Mouse (Mus musculus) neural tube, embryonic 15.5 days (tissue): Measurements from ENCODE around the gene Hist2h2aa2. TPM values are rescaled to one million over a fixed set of nuclear protein-coding genes. Genes with fewer than 3 reads are reported as not detected.
"Not testable (repeated sequence)": the region's sequence is repeated elsewhere in the genome, so short reads cannot be mapped to it uniquely, and the experiment has no call there.

Experiments
- ATAC-seq: fragments of 200-750 bp; cut with Nextera tagmentation; 2 replicates; pipeline ENCODE4 v1.8.0; 2017; ENCODE audit warnings: mild to moderate bottlenecking, moderate TSS enrichment, moderate library complexity; ENCODE audit not compliant: low FRiP score
- H3K27ac ChIP-seq: fragments of 300-500 bp; sonication (generic); replicated peaks from 2 replicates; pipeline ENCODE4 v1.5.1; 2015; ENCODE audit warnings: mild to moderate bottlenecking, inconsistent platforms
- H3K27me3 ChIP-seq: fragments of 300-500 bp; sonication (generic); replicated peaks from 2 replicates; pipeline ENCODE4 v1.6.1; 2015; ENCODE audit warnings: inconsistent platforms
- H3K36me3 ChIP-seq: fragments of 300-500 bp; sonication (generic); 2 replicates; pipeline ENCODE4 v1.6.1; 2015; ENCODE audit warnings: inconsistent platforms
- H3K4me1 ChIP-seq: fragments of 300-500 bp; sonication (generic); 2 replicates; pipeline ENCODE4 v1.6.1; 2015; ENCODE audit warnings: inconsistent platforms
- H3K4me2 ChIP-seq: fragments of 300-500 bp; sonication (generic); 2 replicates; pipeline ENCODE4 v1.6.1; 2015; ENCODE audit warnings: inconsistent platforms, mild to moderate bottlenecking, moderate library complexity
- H3K4me3 ChIP-seq: fragments of 300-500 bp; sonication (generic); replicated peaks from 2 replicates; pipeline ENCODE4 v1.5.1; 2015; ENCODE audit warnings: mild to moderate bottlenecking, inconsistent platforms
- H3K9ac ChIP-seq: fragments of 300-500 bp; sonication (generic); replicated peaks from 2 replicates; pipeline ENCODE4 v1.6.1; 2015; ENCODE audit warnings: mild to moderate bottlenecking, inconsistent platforms
- H3K9me3 ChIP-seq: fragments of 300-500 bp; sonication (generic); replicated peaks from 2 replicates; pipeline ENCODE4 v1.6.1; 2016; ENCODE audit warnings: inconsistent platforms
- WGBS: fragments of 180-500 bp; shearing (Covaris S2); methylation state at CpG from one replicate; pipeline ENCODE4 v1.1.7; 2015; ENCODE audit warnings: mixed read lengths; 5-methylcytosine and 5-hydroxymethylcytosine counted together
- polyA plus RNA-seq: library from polyadenylated mRNA; unstranded; fragments of >200 nt; fragmentation: Nextera tagmentation; extraction: Ambion mirVana; gene quantifications from 2 replicates; pipeline ENCODE4 v1.2.1, GENCODE M21; 2015

Hist2h2aa2 gene
- polyA plus RNA-seq, 1 experiment from 2014 or later, result 32.3 TPM

GRCm38 (mm10) chr3:96255926-96256593 lies 16.0 kb upstream of the Hist2h2aa2 start:
- ATAC-seq, result no peak
- H3K9me3 ChIP-seq, result no peaks in the 10 kb centered on the region
- H3K4me1 ChIP-seq, result no peaks in the 10 kb centered on the region
- no peaks in the 10 kb centered on the region for H3K27me3 ChIP-seq
- WGBS, result 83% methylated on average over 5 of the region's 5 CpGs
- no peak overlapping the region for H3K4me3 ChIP-seq
- H3K36me3 ChIP-seq, result no peaks in the 10 kb centered on the region
- no peak overlapping the region for H3K27ac ChIP-seq
- no peak overlapping the region for H3K9ac ChIP-seq
- no peak overlapping the region for H3K4me2 ChIP-seq

GRCm38 (mm10) chr3:96254683-96255355 lies 14.7 kb upstream of the Hist2h2aa2 start:
- no peaks in the 10 kb centered on the region for H3K27me3 ChIP-seq
- H3K4me3 ChIP-seq, result no peak overlapping the region
- H3K9me3 ChIP-seq, result no peaks in the 10 kb centered on the region
- H3K9ac ChIP-seq, result no peak overlapping the region
- 46% methylated on average over 10 of the region's 10 CpGs for WGBS
- H3K4me1 ChIP-seq, result no peaks in the 10 kb centered on the region
- H3K4me2 ChIP-seq, result no peak overlapping the region
- no peak for ATAC-seq
- H3K27ac ChIP-seq, result no peak overlapping the region
- H3K36me3 ChIP-seq, result no peaks in the 10 kb centered on the region

DNA sequence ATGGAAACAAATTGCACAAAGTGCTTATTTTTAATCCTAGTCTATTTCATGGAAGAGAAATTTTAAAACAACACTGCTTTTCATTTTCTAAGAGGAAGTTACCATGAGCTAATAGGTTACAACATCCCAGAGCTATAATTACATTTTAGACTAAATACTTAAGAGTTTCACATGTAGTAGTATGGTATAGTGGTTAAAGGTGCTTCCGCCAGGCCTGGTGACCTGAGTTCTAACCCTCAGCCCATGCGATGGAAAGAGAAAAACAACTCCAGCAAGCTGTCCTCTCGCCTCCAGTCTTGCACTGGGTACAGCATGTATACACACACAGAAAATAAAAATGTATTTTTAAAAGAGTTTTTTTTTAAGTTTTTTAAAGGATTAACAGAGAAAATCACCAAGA lies 11.7 kb upstream of the Hist2h2aa2 start:
- no peak overlapping the region for H3K9ac ChIP-seq
- no peaks in the 10 kb centered on the region for H3K27me3 ChIP-seq
- ATAC-seq, result no peak
- no peaks in the 10 kb centered on the region for H3K9me3 ChIP-seq
- WGBS, result 95% methylated on average over 3 of the region's 3 CpGs
- H3K4me1 ChIP-seq, result peaks cover 5% of the 10 kb centered on the region
- H3K27ac ChIP-seq, result no peak overlapping the region
- H3K36me3 ChIP-seq, result no peaks in the 10 kb centered on the region
- no peak overlapping the region for H3K4me2 ChIP-seq
- no peak overlapping the region for H3K4me3 ChIP-seq

DNA sequence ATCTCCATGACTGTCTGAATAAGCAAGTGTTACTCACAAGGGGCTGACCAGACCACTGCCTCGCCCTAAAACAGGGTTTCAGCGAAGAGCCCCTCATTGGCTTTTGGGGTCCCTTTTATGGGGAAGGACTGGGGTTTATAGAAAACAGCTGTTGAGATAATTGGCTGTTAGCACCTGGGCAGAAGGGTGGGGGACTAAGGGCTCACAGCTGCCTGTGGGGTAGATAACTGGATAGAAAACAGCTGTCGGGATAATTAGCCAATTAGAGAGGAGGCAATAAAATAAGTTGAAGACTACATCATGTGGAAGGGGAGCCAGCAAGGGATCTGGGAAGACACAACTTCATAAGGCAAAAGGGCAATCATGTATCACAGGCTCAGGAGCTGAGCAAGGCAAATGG lies 10.8 kb upstream of the Hist2h2aa2 start:
- peaks cover 5% of the 10 kb centered on the region for H3K4me1 ChIP-seq
- no peak for ATAC-seq
- no peak overlapping the region for H3K4me2 ChIP-seq
- no peak overlapping the region for H3K4me3 ChIP-seq
- H3K36me3 ChIP-seq, result no peaks in the 10 kb centered on the region
- WGBS, result 58% methylated on average over 3 of the region's 3 CpGs
- no peak overlapping the region for H3K9ac ChIP-seq
- no peak overlapping the region for H3K27ac ChIP-seq
- H3K9me3 ChIP-seq, result no peaks in the 10 kb centered on the region
- no peaks in the 10 kb centered on the region for H3K27me3 ChIP-seq

GRCm38 (mm10) chr3:96249034-96249345 lies 8.9 kb upstream of the Hist2h2aa2 start:
- Histone ChIP-seq H3K27ac (no peak overlapping the region), H3K27me3 (no peaks in the 10 kb centered on the region), H3K4me3 (no peak overlapping the region), H3K36me3 (no peaks in the 10 kb centered on the region), H3K9me3 (no peaks in the 10 kb centered on the region), H3K4me2 (0 out of 2 replicates have a peak overlapping the region, but pooled peaks have one; percentile 50), H3K4me1 (peaks cover 13% of the 10 kb centered on the region), H3K9ac (no peak overlapping the region)
- 50% methylated on average over 4 of the region's 4 CpGs for WGBS
- ATAC-seq, result no peak

DNA sequence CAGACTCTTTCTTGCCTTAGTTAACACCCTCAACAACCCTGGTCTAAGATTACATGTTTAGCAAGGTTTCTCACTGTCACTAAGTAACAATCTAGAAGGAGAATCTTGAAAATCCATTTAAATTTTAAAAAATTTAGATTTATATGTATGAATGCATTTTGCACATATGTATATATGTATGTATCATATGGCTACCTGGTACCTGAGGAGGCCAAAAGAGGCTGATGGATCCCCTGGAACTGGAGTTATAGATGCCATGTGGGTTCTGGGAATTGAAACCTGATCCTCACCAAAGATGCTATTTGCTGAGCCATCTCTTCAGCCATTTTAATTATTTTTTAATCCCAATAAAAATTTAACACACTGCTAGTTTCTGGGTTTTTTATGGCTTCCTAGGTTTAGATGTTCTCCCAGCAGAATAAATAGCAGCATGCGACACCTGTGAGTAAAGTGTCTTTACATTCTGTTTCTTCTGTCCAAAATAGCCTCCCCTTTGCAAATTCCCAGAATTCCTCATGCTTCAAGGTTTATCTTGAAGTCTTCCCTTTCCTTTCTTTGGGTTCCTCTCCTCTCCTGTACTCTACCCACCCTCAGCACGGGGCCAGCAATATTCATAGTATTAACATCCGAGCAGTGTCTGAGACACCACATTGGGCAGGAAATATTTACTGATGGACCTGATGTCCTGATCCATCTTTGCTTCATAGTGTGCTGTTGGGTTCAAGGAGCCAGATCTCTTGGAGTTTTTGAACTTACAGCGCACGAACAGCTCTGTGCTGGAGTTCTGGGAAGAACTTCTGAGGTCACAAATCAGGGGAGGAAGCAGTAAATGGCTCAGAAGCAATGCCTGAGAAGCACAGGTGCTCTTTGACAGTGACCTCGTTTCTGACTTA lies 8.3 kb upstream of the Hist2h2aa2 start:
- Histone ChIP-seq H3K9ac (no peak overlapping the region), H3K9me3 (no peaks in the 10 kb centered on the region), H3K4me1 (peaks cover 18% of the 10 kb centered on the region), H3K27me3 (no peaks in the 10 kb centered on the region), H3K4me3 (no peak overlapping the region), H3K36me3 (no peaks in the 10 kb centered on the region), H3K4me2 (peak overlapping the region; percentile 50), H3K27ac (no peak overlapping the region)
- ATAC-seq, result no peak
- WGBS, result 48% methylated on average over 6 of the region's 6 CpGs

DNA sequence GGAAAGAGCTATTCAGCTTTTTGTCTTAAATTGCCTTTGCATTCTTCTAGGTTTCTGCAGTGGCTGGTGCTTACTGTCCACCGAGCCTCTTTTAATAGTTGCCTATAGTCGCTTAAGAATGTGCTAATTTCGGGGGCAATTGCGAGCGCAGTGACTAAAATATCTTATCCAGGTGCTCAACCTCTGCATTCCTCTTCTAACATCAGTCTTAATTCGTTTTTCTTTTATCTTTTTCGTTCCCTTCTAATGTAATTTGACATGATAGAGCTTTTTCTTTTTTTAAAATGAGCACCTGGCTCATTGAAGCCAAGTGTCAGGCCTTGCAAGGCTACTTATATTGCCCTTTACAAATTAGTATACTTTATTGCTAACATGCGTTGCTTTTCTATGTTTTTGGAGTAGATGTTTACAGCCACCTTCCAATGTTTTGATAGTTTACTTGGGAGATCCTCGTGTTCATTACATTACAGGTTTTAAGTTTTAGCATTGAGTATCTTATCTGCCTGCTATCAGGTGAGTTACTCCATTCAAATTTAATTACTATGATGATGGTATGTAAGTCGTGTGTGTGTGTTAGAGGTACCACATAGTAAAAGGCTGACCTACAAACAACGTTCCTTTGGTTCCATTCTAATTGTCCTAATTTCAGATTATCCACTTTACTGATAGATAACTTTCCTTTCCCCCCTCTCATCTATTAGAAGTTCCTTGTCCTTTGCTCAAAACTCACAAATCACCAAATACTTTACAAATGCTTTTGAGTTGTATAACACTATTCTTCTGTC lies 7.5 kb upstream of the Hist2h2aa2 start:
- H3K9ac ChIP-seq, result 0 out of 2 replicates have a peak overlapping the region, but pooled peaks have one; percentile 2
- 7% methylated on average over 11 of the region's 11 CpGs for WGBS

DNA sequence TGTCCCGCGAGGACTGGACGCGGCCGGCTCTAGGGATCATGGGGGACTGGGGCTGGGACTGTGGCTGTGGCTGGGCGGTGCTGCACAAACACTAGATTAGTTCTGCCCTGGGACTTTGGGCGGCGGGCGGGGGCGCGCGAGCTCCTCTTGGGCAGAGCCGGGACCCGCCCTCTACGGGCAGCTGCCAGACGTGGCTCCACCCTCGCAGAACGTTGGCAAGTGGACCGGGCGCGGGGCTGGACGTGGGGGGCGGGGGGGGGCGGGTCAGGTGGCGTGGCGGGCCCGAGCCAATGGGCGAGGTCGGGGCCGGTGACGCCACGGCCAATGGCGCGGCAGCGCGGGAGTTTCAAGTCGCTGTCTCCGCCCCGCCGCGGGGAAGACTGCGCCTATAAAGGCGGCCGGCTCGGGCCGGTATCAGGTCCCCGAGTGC lies 6.4 kb upstream of the Hist2h2aa2 start, which contains the start of gene Hist2h3c1:
Hist2h3c1 (plus strand) TSS at position 259 of the 430 bp plus-strand sequence.
- Histone ChIP-seq H3K9ac (0 out of 2 replicates have a peak within 1 kb of the TSS, but pooled peaks have one; percentile 2), H3K4me2 (peak within 1 kb of the TSS; percentile 50), H3K4me3 (peak within 1 kb of the TSS; percentile 34), H3K4me1 (peaks cover 18% of the 10 kb centered on the region), H3K27ac (peak within 1 kb of the TSS; percentile 72; the same call in 1 of the 2 replicates)
- peak; percentile 89 for ATAC-seq
- H3K9me3 ChIP-seq, H3K27me3 ChIP-seq, H3K36me3 ChIP-seq: not testable (repeated sequence)
- no CpG with 5 or more reads among the region's 47 CpGs for WGBS

More for the DNA sequence above, 7.5 kb upstream of the Hist2h2aa2 start:
- H3K27ac ChIP-seq, result no peak overlapping the region
- H3K36me3 ChIP-seq, result no peaks in the 10 kb centered on the region
- H3K4me1 ChIP-seq, result peaks cover 18% of the 10 kb centered on the region
- no peak for ATAC-seq
- no peaks in the 10 kb centered on the region for H3K9me3 ChIP-seq
- peak overlapping the region; percentile 23; the same call in 1 of the 2 replicates for H3K4me3 ChIP-seq
- H3K27me3 ChIP-seq, result no peaks in the 10 kb centered on the region
- peak overlapping the region; percentile 50 for H3K4me2 ChIP-seq

DNA sequence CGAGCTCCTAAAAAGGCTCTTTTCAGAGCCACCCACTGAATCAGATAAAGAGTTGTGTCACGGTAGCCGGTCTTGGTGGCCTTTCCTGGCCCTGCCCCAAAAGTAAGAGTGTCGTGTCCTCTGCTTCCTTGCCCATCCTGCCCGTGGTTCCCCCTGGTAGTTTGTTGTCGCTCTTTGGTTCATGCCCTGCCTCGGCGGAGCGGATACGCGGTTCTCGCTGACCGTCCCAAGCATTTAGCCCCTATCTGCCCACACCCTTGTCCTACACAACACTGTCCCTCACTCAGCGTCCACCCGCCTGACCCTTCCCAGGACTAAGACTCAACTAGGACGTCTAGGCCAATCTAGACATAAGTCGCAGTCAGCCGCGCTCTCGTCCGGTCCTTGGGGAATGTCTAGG lies 5.9 kb upstream of the Hist2h2aa2 start:
- H3K9me3 ChIP-seq, H3K27me3 ChIP-seq, H3K36me3 ChIP-seq, H3K9ac ChIP-seq: not testable (repeated sequence)
- ATAC-seq, result peak; percentile 37
- peak overlapping the region; percentile 44 for H3K4me2 ChIP-seq
- peak overlapping the region; percentile 34 for H3K4me3 ChIP-seq
- H3K27ac ChIP-seq, result peak overlapping the region; percentile 72; the same call in 1 of the 2 replicates
- WGBS, result 0% methylated on average over 10 of the region's 21 CpGs
- peaks cover 19% of the 10 kb centered on the region for H3K4me1 ChIP-seq

- Histone ChIP-seq H3K27ac (peak within 1 kb of the TSS; percentile 97), H3K4me3 (peak within 1 kb of the TSS; percentile 48), H3K9ac (peak within 1 kb of the TSS; percentile 69), H3K4me2 (peak within 1 kb of the TSS; percentile 56), H3K4me1 (peaks cover 23% of the 10 kb centered on the region)
- under 1% methylated on average over 40 of the region's 88 CpGs for WGBS
- H3K27me3 ChIP-seq, H3K36me3 ChIP-seq, H3K9me3 ChIP-seq: not testable (repeated sequence)
- peak; percentile 91 for ATAC-seq
Measured at GRCm38 (mm10) chr3:96245003-96245886, 5.2 kb upstream of the Hist2h2aa2 start, which contains the start of gene Hist2h2aa1. TSS of gene Hist2h2aa1 (plus strand) at chr3:96245497.
